Mouse (Mus musculus) brain, embryonic 14.5 days (tissue): ENCODE data around the gene Sap25.

Experiments used
- CTCF ChIP-seq: fragments of 200-500 bp; IDR thresholded peaks from 2 replicates; pipeline ENCODE4 v1.5.1; 2012; ENCODE audit warnings: inconsistent platforms, mild to moderate bottlenecking, moderate library complexity, borderline replicate concordance; ENCODE audit not compliant: insufficient read depth, insufficient read length; ENCODE audit errors: extremely low read depth
- POLR2A ChIP-seq: fragments of 200-500 bp; IDR thresholded peaks from 2 replicates; pipeline ENCODE4 v1.6.1; 2012; ENCODE audit warnings: mild to moderate bottlenecking, inconsistent platforms, borderline replicate concordance; ENCODE audit not compliant: poor library complexity, insufficient read depth, insufficient read length, severe bottlenecking; ENCODE audit errors: extremely low read depth

GRCm38 (mm10) chr5:137595921-137596320, 45.2 kb upstream of the Sap25 start:
- TF ChIP-seq CTCF (no peak), POLR2A (no peak)
